Mouse (Mus musculus): ENCODE measurements at regions not wholly inside any gene's neighbourhood (a gene's known extent, or its start where the extent isn't known, plus 50 kb on each side); places are given as distances from the start of the nearest gene placed in this dataset.

- Histone ChIP-seq H3K4me1 (no peaks in the 10 kb centered on the region), H3K36me3 (no peaks in the 10 kb centered on the region), H3K27me3 (no peaks in the 10 kb centered on the region), H3K27ac (no peak overlapping the region), H3K4me2 (no peak overlapping the region), H3K9ac (no peak overlapping the region), H3K4me3 (replicated peaks) (no peak overlapping the region), H3K9me3 (replicated peaks) (no peaks in the 10 kb centered on the region)
- WGBS, result 86% methylated on average over 4 of the region's 4 CpGs
- no peak for ATAC-seq (replicated peaks; ENCODE audit: low FRiP score)
Measured at GRCm38 (mm10) chr1:19290098-19290497, 81.4 kb downstream of the Tfap2b start.

GRCm38 (mm10) chr1:19321598-19321997 lies 112.9 kb downstream of the Tfap2b start:
- WGBS, result 13% methylated on average over 1 of the region's 1 CpGs

GRCm38 (mm10) chr1:19336062-19336461 lies 127.3 kb downstream of the Tfap2b start:
- no peak overlapping the region for H3K9ac ChIP-seq
- H3K27me3 ChIP-seq, result no peaks in the 10 kb centered on the region
- no peak overlapping the region for H3K4me2 ChIP-seq
- no peaks in the 10 kb centered on the region for H3K36me3 ChIP-seq
- no peak overlapping the region for H3K4me3 ChIP-seq (replicated peaks)
- H3K27ac ChIP-seq, result no peak overlapping the region
- 89% methylated on average over 1 of the region's 1 CpGs for WGBS
- H3K4me1 ChIP-seq, result no peaks in the 10 kb centered on the region
- no peak for ATAC-seq (replicated peaks; ENCODE audit: low FRiP score)
- no peaks in the 10 kb centered on the region for H3K9me3 ChIP-seq (replicated peaks)

More at GRCm38 (mm10) chr1:19321598-19321997, 112.9 kb downstream of the Tfap2b start:
- no peak overlapping the region for H3K9ac ChIP-seq
- ATAC-seq (replicated peaks; ENCODE audit: low FRiP score), result peak; percentile 92
- H3K36me3 ChIP-seq, result no peaks in the 10 kb centered on the region
- no peaks in the 10 kb centered on the region for H3K27me3 ChIP-seq
- H3K4me3 ChIP-seq (replicated peaks), result no peak overlapping the region
- no peaks in the 10 kb centered on the region for H3K9me3 ChIP-seq (replicated peaks)
- peak overlapping the region; percentile 83 for H3K27ac ChIP-seq
- H3K4me2 ChIP-seq, result no peak overlapping the region
- no peaks in the 10 kb centered on the region for H3K4me1 ChIP-seq

GRCm38 (mm10) chr1:19337207-19337606 lies 128.5 kb downstream of the Tfap2b start:
- no peak overlapping the region for H3K4me2 ChIP-seq
- no peaks in the 10 kb centered on the region for H3K4me1 ChIP-seq
- no peak overlapping the region for H3K9ac ChIP-seq
- H3K36me3 ChIP-seq, result no peaks in the 10 kb centered on the region
- H3K9me3 ChIP-seq (replicated peaks), result no peaks in the 10 kb centered on the region
- H3K4me3 ChIP-seq (replicated peaks), result no peak overlapping the region
- no peak for ATAC-seq (replicated peaks; ENCODE audit: low FRiP score)
- no peaks in the 10 kb centered on the region for H3K27me3 ChIP-seq
- H3K27ac ChIP-seq, result no peak overlapping the region
- 51% methylated on average over 3 of the region's 3 CpGs for WGBS

- 89% methylated on average over 4 of the region's 4 CpGs for WGBS
Measured at GRCm38 (mm10) chr1:19344445-19344844, 135.7 kb downstream of the Tfap2b start.

GRCm38 (mm10) chr1:19350495-19350894 lies 141.8 kb downstream of the Tfap2b start:
- no peak for ATAC-seq (replicated peaks; ENCODE audit: low FRiP score)
- WGBS, result 58% methylated on average over 4 of the region's 4 CpGs
- H3K4me1 ChIP-seq, result no peaks in the 10 kb centered on the region
- H3K36me3 ChIP-seq, result no peaks in the 10 kb centered on the region
- no peak overlapping the region for H3K4me3 ChIP-seq (replicated peaks)
- H3K27me3 ChIP-seq, result no peaks in the 10 kb centered on the region
- H3K27ac ChIP-seq, result no peak overlapping the region
- no peak overlapping the region for H3K4me2 ChIP-seq
- H3K9ac ChIP-seq, result no peak overlapping the region
- H3K9me3 ChIP-seq (replicated peaks), result no peaks in the 10 kb centered on the region

More at GRCm38 (mm10) chr1:19344445-19344844, 135.7 kb downstream of the Tfap2b start:
- no peaks in the 10 kb centered on the region for H3K4me1 ChIP-seq
- no peaks in the 10 kb centered on the region for H3K36me3 ChIP-seq
- H3K9me3 ChIP-seq (replicated peaks), result no peaks in the 10 kb centered on the region
- no peak overlapping the region for H3K4me3 ChIP-seq (replicated peaks)
- no peaks in the 10 kb centered on the region for H3K27me3 ChIP-seq
- no peak overlapping the region for H3K9ac ChIP-seq
- ATAC-seq (replicated peaks; ENCODE audit: low FRiP score), result no peak
- no peak overlapping the region for H3K27ac ChIP-seq
- no peak overlapping the region for H3K4me2 ChIP-seq

- Histone ChIP-seq H3K4me1 (no peaks in the 10 kb centered on the region), H3K36me3 (no peaks in the 10 kb centered on the region), H3K27me3 (no peaks in the 10 kb centered on the region), H3K4me3 (replicated peaks) (no peak overlapping the region), H3K9me3 (replicated peaks) (no peaks in the 10 kb centered on the region), H3K27ac (no peak overlapping the region), H3K9ac (no peak overlapping the region), H3K4me2 (no peak overlapping the region)
- peak; percentile 80; the same call in 1 of the 2 replicates for ATAC-seq (replicated peaks; ENCODE audit: low FRiP score)
- WGBS, result 24% methylated on average over 1 of the region's 1 CpGs
Measured at GRCm38 (mm10) chr1:19384856-19385255, 176.1 kb downstream of the Tfap2b start.

- Histone ChIP-seq H3K4me3 (replicated peaks) (no peak overlapping the region), H3K27ac (no peak overlapping the region), H3K27me3 (no peaks in the 10 kb centered on the region), H3K4me2 (no peak overlapping the region), H3K4me1 (no peaks in the 10 kb centered on the region), H3K36me3 (no peaks in the 10 kb centered on the region), H3K9me3 (replicated peaks) (no peaks in the 10 kb centered on the region), H3K9ac (no peak overlapping the region)
- ATAC-seq (replicated peaks; ENCODE audit: low FRiP score), result no peak; the same call in 1 of the 2 replicates
- WGBS, result 67% methylated on average over 1 of the region's 1 CpGs
Measured at GRCm38 (mm10) chr1:19388864-19389505, 180.3 kb downstream of the Tfap2b start.

GRCm38 (mm10) chr1:19407556-19407955 lies 198.8 kb downstream of the Tfap2b start:
- WGBS, result 72% methylated on average over 2 of the region's 2 CpGs
- Histone ChIP-seq H3K27me3 (no peaks in the 10 kb centered on the region), H3K36me3 (no peaks in the 10 kb centered on the region), H3K4me1 (no peaks in the 10 kb centered on the region), H3K4me2 (no peak overlapping the region), H3K9me3 (replicated peaks) (no peaks in the 10 kb centered on the region), H3K27ac (no peak overlapping the region), H3K9ac (no peak overlapping the region), H3K4me3 (replicated peaks) (no peak overlapping the region)
- ATAC-seq (replicated peaks; ENCODE audit: low FRiP score), result no peak

- Histone ChIP-seq H3K27ac (no peak overlapping the region), H3K9ac (no peak overlapping the region), H3K4me1 (no peaks in the 10 kb centered on the region), H3K36me3 (no peaks in the 10 kb centered on the region), H3K9me3 (replicated peaks) (no peaks in the 10 kb centered on the region), H3K27me3 (no peaks in the 10 kb centered on the region), H3K4me3 (replicated peaks) (no peak overlapping the region), H3K4me2 (no peak overlapping the region)
- 42% methylated on average over 4 of the region's 4 CpGs for WGBS
- ATAC-seq (replicated peaks; ENCODE audit: low FRiP score), result peak; percentile 56; the same call in 1 of the 2 replicates
Measured at GRCm38 (mm10) chr1:19412345-19412744, 203.6 kb downstream of the Tfap2b start.

GRCm38 (mm10) chr1:19421116-19421515 lies 212.4 kb downstream of the Tfap2b start:
- H3K4me2 ChIP-seq, result no peak overlapping the region
- H3K9ac ChIP-seq, result no peak overlapping the region
- no peaks in the 10 kb centered on the region for H3K27me3 ChIP-seq
- no peak overlapping the region for H3K4me3 ChIP-seq (replicated peaks)
- 79% methylated on average over 1 of the region's 1 CpGs for WGBS
- no peak for ATAC-seq (replicated peaks; ENCODE audit: low FRiP score)
- no peaks in the 10 kb centered on the region for H3K4me1 ChIP-seq
- no peak overlapping the region for H3K27ac ChIP-seq
- H3K36me3 ChIP-seq, result no peaks in the 10 kb centered on the region
- no peaks in the 10 kb centered on the region for H3K9me3 ChIP-seq (replicated peaks)

- H3K4me3 ChIP-seq (replicated peaks), result no peak overlapping the region
- H3K9me3 ChIP-seq (replicated peaks), result no peaks in the 10 kb centered on the region
- WGBS, result 93% methylated on average over 5 of the region's 5 CpGs
- H3K27ac ChIP-seq, result no peak overlapping the region
- H3K27me3 ChIP-seq, result no peaks in the 10 kb centered on the region
- H3K4me2 ChIP-seq, result no peak overlapping the region
- ATAC-seq (replicated peaks; ENCODE audit: low FRiP score), result no peak
- H3K4me1 ChIP-seq, result no peaks in the 10 kb centered on the region
- no peaks in the 10 kb centered on the region for H3K36me3 ChIP-seq
- no peak overlapping the region for H3K9ac ChIP-seq
Measured at GRCm38 (mm10) chr1:19450786-19451185, 242.1 kb downstream of the Tfap2b start.
